Mouse (Mus musculus): ENCODE results near the gene Clta. TPM values are rescaled to one million over a fixed set of nuclear protein-coding genes. Genes with fewer than 3 reads are reported as not detected.

The Clta gene
- total and polyA plus RNA-seq, 3 experiments: 64.6 to 78.6 (median 75.8) TPM

- intact Hi-C loops (cut with DNase I): loop anchor here (1.0 to 10.0 kb wide), 3 partner anchors 56 to 237 kb away; no protein-coding TSS in a partner anchor
- TF ChIP-seq EP300 (IDR thresholded peaks at IDR 0.05; ENCODE audit: insufficient read depth, low read depth, low read length) (peak; percentile 80; the same call in 1 of the 2 replicates), POLR2A (IDR thresholded peaks at IDR 0.05; ENCODE audit: insufficient read depth, low read depth, low read length) (no peak), CTCF (IDR thresholded peaks at IDR 0.05) (peak; percentile 98)
- peak overlapping the region; percentile 45 for H3K4me3 ChIP-seq
- peak; percentile 92 to 95 for DNase-seq
- H3K27me3 ChIP-seq (ENCODE audit: control insufficient read depth, insufficient read depth, low read length): no peaks in the 10 kb centered on the region
- no peaks in the 10 kb centered on the region for H3K79me2 ChIP-seq (replicated peaks; ENCODE audit: control insufficient read depth, insufficient read depth, low read length)
- peaks cover 15% of the 10 kb centered on the region for H3K4me1 ChIP-seq (ENCODE audit: control insufficient read depth, insufficient read depth, low read length)
- WGBS: 2% methylated on average over 24 of the region's 24 CpGs
- peak overlapping the region; percentile 29; the same call in 1 of the 2 replicates for H3K27ac ChIP-seq
- H3K9ac ChIP-seq (ENCODE audit: low read depth, low read length): peak overlapping the region; percentile 69
- no peaks in the 10 kb centered on the region for H3K36me3 ChIP-seq (ENCODE audit: control insufficient read depth, insufficient read depth, low read length)
These were observed 22.1 kb upstream of the Clta start for GRCm38 (mm10) chr4:43982053-43982732.

GRCm38 (mm10) chr4:43983181-43983580, 21.1 kb upstream of the Clta start, which contains the start of gene Ccin:
Gene Ccin, plus strand, starts transcription at chr4:43983483.
- DNase-seq: no peak
- Histone ChIP-seq H3K27me3 (ENCODE audit: control insufficient read depth, insufficient read depth, low read length) (no peaks in the 10 kb centered on the region), H3K27ac (no peak within 1 kb of the TSS; the same call in 1 of the 2 replicates), H3K79me2 (replicated peaks; ENCODE audit: control insufficient read depth, insufficient read depth, low read length) (no peaks in the 10 kb centered on the region), H3K9ac (ENCODE audit: low read depth, low read length) (no peak within 1 kb of the TSS), H3K4me3 (peak within 1 kb of the TSS; percentile 45), H3K36me3 (ENCODE audit: control insufficient read depth, insufficient read depth, low read length) (no peaks in the 10 kb centered on the region), H3K4me1 (ENCODE audit: control insufficient read depth, insufficient read depth, low read length) (peaks cover 15% of the 10 kb centered on the region)
- intact Hi-C loops (cut with DNase I): loop anchor here (10.0 kb wide), 1 partner anchor 238 kb away; no protein-coding TSS in a partner anchor
- no peak for TF ChIP-seq EP300 (IDR thresholded peaks at IDR 0.05; ENCODE audit: insufficient read depth, low read depth, low read length)
- no peak for TF ChIP-seq POLR2A (IDR thresholded peaks at IDR 0.05; ENCODE audit: insufficient read depth, low read depth, low read length)
- TF ChIP-seq CTCF (IDR thresholded peaks at IDR 0.05): no peak
- WGBS: 59% methylated on average over 11 of the region's 11 CpGs

GRCm38 (mm10) chr4:43983756-43984155, 20.5 kb upstream of the Clta start:
- H3K4me3 ChIP-seq: no peak overlapping the region
- DNase-seq: no peak
- H3K9ac ChIP-seq (ENCODE audit: low read depth, low read length): no peak overlapping the region
- H3K79me2 ChIP-seq (replicated peaks; ENCODE audit: control insufficient read depth, insufficient read depth, low read length): no peaks in the 10 kb centered on the region
- no peak for TF ChIP-seq CTCF (IDR thresholded peaks at IDR 0.05)
- no peak for TF ChIP-seq POLR2A (IDR thresholded peaks at IDR 0.05; ENCODE audit: insufficient read depth, low read depth, low read length)
- TF ChIP-seq EP300 (IDR thresholded peaks at IDR 0.05; ENCODE audit: insufficient read depth, low read depth, low read length): no peak
- H3K27me3 ChIP-seq (ENCODE audit: control insufficient read depth, insufficient read depth, low read length): no peaks in the 10 kb centered on the region
- 90% methylated on average over 22 of the region's 22 CpGs for WGBS
- H3K4me1 ChIP-seq (ENCODE audit: control insufficient read depth, insufficient read depth, low read length): peaks cover 13% of the 10 kb centered on the region
- H3K36me3 ChIP-seq (ENCODE audit: control insufficient read depth, insufficient read depth, low read length): no peaks in the 10 kb centered on the region
- H3K27ac ChIP-seq: no peak overlapping the region
- intact Hi-C loops (cut with DNase I): loop anchor here (10.0 kb wide), 1 partner anchor 239 kb away; no protein-coding TSS in a partner anchor

GRCm38 (mm10) chr4:43984326-43984725, 19.9 kb upstream of the Clta start:
- TF ChIP-seq POLR2A (IDR thresholded peaks at IDR 0.05; ENCODE audit: insufficient read depth, low read depth, low read length): no peak
- no peak for TF ChIP-seq EP300 (IDR thresholded peaks at IDR 0.05; ENCODE audit: insufficient read depth, low read depth, low read length)
- TF ChIP-seq CTCF (IDR thresholded peaks at IDR 0.05): no peak
- 92% methylated on average over 19 of the region's 19 CpGs for WGBS
- Histone ChIP-seq H3K79me2 (replicated peaks; ENCODE audit: control insufficient read depth, insufficient read depth, low read length) (no peaks in the 10 kb centered on the region), H3K27me3 (ENCODE audit: control insufficient read depth, insufficient read depth, low read length) (no peaks in the 10 kb centered on the region), H3K36me3 (ENCODE audit: control insufficient read depth, insufficient read depth, low read length) (no peaks in the 10 kb centered on the region), H3K27ac (no peak overlapping the region), H3K9ac (ENCODE audit: low read depth, low read length) (no peak overlapping the region), H3K4me1 (ENCODE audit: control insufficient read depth, insufficient read depth, low read length) (peaks cover 8% of the 10 kb centered on the region), H3K4me3 (no peak overlapping the region)
- intact Hi-C loops (cut with DNase I): loop anchor here (10.0 kb wide), 1 partner anchor 240 kb away; no protein-coding TSS in a partner anchor
- DNase-seq: no peak

- no peak overlapping the region for H3K27ac ChIP-seq
- H3K27me3 ChIP-seq (ENCODE audit: control insufficient read depth, insufficient read depth, low read length): no peaks in the 10 kb centered on the region
- TF ChIP-seq POLR2A (IDR thresholded peaks at IDR 0.05; ENCODE audit: insufficient read depth, low read depth, low read length) (no peak), EP300 (IDR thresholded peaks at IDR 0.05; ENCODE audit: insufficient read depth, low read depth, low read length) (no peak)
- H3K9ac ChIP-seq (ENCODE audit: low read depth, low read length): no peak overlapping the region
- H3K4me3 ChIP-seq: no peak overlapping the region
- DNase-seq: no peak
- no peaks in the 10 kb centered on the region for H3K4me1 ChIP-seq (ENCODE audit: control insufficient read depth, insufficient read depth, low read length)
- H3K36me3 ChIP-seq (ENCODE audit: control insufficient read depth, insufficient read depth, low read length): no peaks in the 10 kb centered on the region
- intact Hi-C loops (cut with DNase I): loop anchor here (10.0 kb wide), 1 partner anchor 244 kb away; no protein-coding TSS in a partner anchor
- no peaks in the 10 kb centered on the region for H3K79me2 ChIP-seq (replicated peaks; ENCODE audit: control insufficient read depth, insufficient read depth, low read length)
- WGBS: 93% methylated on average over 3 of the region's 3 CpGs
These were observed 15.3 kb upstream of the Clta start for GRCm38 (mm10) chr4:43988976-43989375.

- DNase-seq: no peak
- Histone ChIP-seq H3K9ac (ENCODE audit: low read depth, low read length) (no peak overlapping the region), H3K79me2 (replicated peaks; ENCODE audit: control insufficient read depth, insufficient read depth, low read length) (no peaks in the 10 kb centered on the region), H3K27ac (no peak overlapping the region), H3K36me3 (ENCODE audit: control insufficient read depth, insufficient read depth, low read length) (no peaks in the 10 kb centered on the region), H3K4me3 (no peak overlapping the region), H3K27me3 (ENCODE audit: control insufficient read depth, insufficient read depth, low read length) (no peaks in the 10 kb centered on the region), H3K4me1 (ENCODE audit: control insufficient read depth, insufficient read depth, low read length) (no peaks in the 10 kb centered on the region)
- no peak for TF ChIP-seq POLR2A (IDR thresholded peaks at IDR 0.05; ENCODE audit: insufficient read depth, low read depth, low read length)
- no peak for TF ChIP-seq CTCF (IDR thresholded peaks at IDR 0.05)
- no peak for TF ChIP-seq EP300 (IDR thresholded peaks at IDR 0.05; ENCODE audit: insufficient read depth, low read depth, low read length)
- intact Hi-C loops (cut with DNase I): no loop called here
- 90% methylated on average over 11 of the region's 11 CpGs for whole genome bisulfite sequencing
These were observed 11.2 kb upstream of the Clta start for GRCm38 (mm10) chr4:43993072-43993471.

Data from heart, adult 2 months (tissue).